Mouse (Mus musculus): ENCODE data around the gene Dohh. TPM values are rescaled to one million over a fixed set of nuclear protein-coding genes. Genes with fewer than 3 reads are reported as not detected.
A peak's percentile ranks its signal among the peaks of the same experiment; 100 is the strongest.

The Dohh gene
- polyA plus RNA-seq, 1 experiment from 2014 or later: 83.4 TPM

GRCm38 (mm10) chr10:81356352-81356990 lies 27.8 kb upstream of the Dohh start:
- peak overlapping the region; percentile 52 for H3K27ac ChIP-seq (ENCODE audit: low read length)
- no peaks in the 10 kb centered on the region for H3K9me3 ChIP-seq (replicated peaks; ENCODE audit: control insufficient read depth, low read length)
- H3K4me3 ChIP-seq (ENCODE audit: low read length): peak overlapping the region; percentile 63
- H3K27me3 ChIP-seq (ENCODE audit: control insufficient read depth, insufficient read depth, low read length): no peaks in the 10 kb centered on the region
- peak overlapping the region; percentile 62 for H3K9ac ChIP-seq (ENCODE audit: low read length)
- H3K4me2 ChIP-seq (ENCODE audit: low read depth, low read length): peak overlapping the region; percentile 83
- no peak for ATAC-seq (replicated peaks; ENCODE audit: extremely low read depth, insufficient read depth, low FRiP score)
- H3K4me1 ChIP-seq (ENCODE audit: control insufficient read depth, insufficient read depth, low read length): peaks cover 22% of the 10 kb centered on the region
- 57% methylated on average over 12 of the region's 12 CpGs for WGBS
- peaks cover 9% of the 10 kb centered on the region; the same call in 1 of the 2 replicates for H3K36me3 ChIP-seq (ENCODE audit: control insufficient read depth, insufficient read depth)

DNA sequence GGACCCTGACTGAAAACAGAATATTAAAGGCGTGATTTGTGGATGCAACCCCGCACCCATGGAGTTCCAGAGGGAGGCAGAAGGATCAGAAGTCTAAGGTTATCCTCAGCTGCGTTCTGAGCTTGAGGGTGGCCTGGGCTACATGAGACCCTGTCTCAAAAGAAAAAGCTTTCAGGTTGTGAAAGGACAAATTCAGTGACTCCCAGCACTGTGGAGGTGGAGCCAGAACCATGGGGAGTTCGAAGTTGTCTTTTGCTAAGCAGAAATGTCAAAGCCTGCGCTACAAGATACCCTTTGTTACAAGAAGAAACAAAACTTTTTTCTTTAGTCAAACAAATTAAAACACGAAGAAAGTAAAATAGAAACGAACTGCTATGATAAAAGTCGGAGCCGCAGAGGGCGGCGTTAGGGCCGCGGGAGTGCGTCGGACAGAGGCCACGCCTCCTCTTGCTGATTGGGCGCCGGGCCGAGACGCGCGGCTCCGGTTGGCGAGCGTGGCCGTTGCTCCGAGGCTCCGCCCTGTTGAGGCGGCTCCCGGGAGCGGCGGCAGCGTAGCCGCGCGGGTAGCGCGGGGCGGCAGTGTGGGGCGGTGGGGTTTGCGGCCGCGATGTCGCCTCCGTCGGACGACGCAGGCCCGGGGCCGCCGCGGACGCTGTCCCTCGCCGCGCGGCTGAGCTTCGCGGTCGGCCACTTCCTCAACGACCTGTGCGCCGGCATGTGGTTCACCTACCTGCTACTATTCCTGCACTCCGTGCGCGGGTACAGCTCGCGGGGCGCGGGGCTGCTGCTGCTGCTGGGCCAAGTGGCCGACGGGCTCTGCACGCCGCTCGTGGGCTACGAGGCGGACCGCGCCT lies 27.0 kb upstream of the Dohh start, which contains the start of gene Mfsd12:
TSS of gene Mfsd12 (plus strand) at position 501 of the 854 bp plus-strand sequence.
- peak within 1 kb of the TSS; percentile 79 for H3K9ac ChIP-seq (ENCODE audit: low read length)
- ATAC-seq (replicated peaks; ENCODE audit: extremely low read depth, insufficient read depth, low FRiP score): peak; percentile 87
- peaks cover 12% of the 10 kb centered on the region; the same call in 1 of the 2 replicates for H3K36me3 ChIP-seq (ENCODE audit: control insufficient read depth, insufficient read depth)
- peak within 1 kb of the TSS; percentile 52 for H3K27ac ChIP-seq (ENCODE audit: low read length)
- H3K4me3 ChIP-seq (ENCODE audit: low read length): peak within 1 kb of the TSS; percentile 63
- H3K27me3 ChIP-seq (ENCODE audit: control insufficient read depth, insufficient read depth, low read length): no peaks in the 10 kb centered on the region
- H3K9me3 ChIP-seq (replicated peaks; ENCODE audit: control insufficient read depth, low read length): no peaks in the 10 kb centered on the region
- H3K4me1 ChIP-seq (ENCODE audit: control insufficient read depth, insufficient read depth, low read length): peaks cover 22% of the 10 kb centered on the region
- WGBS: 2% methylated on average over 79 of the region's 79 CpGs
- H3K4me2 ChIP-seq (ENCODE audit: low read depth, low read length): peak within 1 kb of the TSS; percentile 83

DNA sequence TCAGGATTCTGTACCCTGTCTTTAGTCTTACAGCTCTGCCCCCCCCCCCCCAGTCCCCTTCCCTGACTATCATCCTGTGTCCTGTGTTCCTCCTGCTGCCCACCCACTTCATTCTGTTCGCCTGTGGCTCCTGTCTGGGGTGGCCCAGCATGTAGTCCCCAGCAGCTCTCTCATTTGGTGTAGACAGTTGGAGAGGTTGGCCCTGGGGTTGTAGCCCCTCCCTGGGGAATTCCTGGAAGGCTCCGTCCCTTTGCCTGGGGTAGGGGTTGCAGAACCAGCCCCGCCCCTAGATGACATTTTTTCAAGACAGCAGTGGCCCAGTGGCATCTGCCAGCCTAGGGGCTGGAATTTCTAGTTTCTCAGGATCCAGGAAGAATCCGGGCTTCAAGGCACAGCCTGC lies 26.0 kb upstream of the Dohh start:
- peaks cover 12% of the 10 kb centered on the region; the same call in 1 of the 2 replicates for H3K36me3 ChIP-seq (ENCODE audit: control insufficient read depth, insufficient read depth)
- H3K4me2 ChIP-seq (ENCODE audit: low read depth, low read length): peak overlapping the region; percentile 83
- WGBS: 28% methylated on average over 4 of the region's 4 CpGs
- peaks cover 31% of the 10 kb centered on the region for H3K4me1 ChIP-seq (ENCODE audit: control insufficient read depth, insufficient read depth, low read length)
- no peak for ATAC-seq (replicated peaks; ENCODE audit: extremely low read depth, insufficient read depth, low FRiP score)
- H3K27me3 ChIP-seq (ENCODE audit: control insufficient read depth, insufficient read depth, low read length): no peaks in the 10 kb centered on the region
- no peaks in the 10 kb centered on the region for H3K9me3 ChIP-seq (replicated peaks; ENCODE audit: control insufficient read depth, low read length)
- H3K9ac ChIP-seq (ENCODE audit: low read length): peak overlapping the region; percentile 79
- H3K4me3 ChIP-seq (ENCODE audit: low read length): peak overlapping the region; percentile 63
- H3K27ac ChIP-seq (ENCODE audit: low read length): peak overlapping the region; percentile 46

GRCm38 (mm10) chr10:81358841-81359240 lies 25.4 kb upstream of the Dohh start:
- peak overlapping the region; percentile 46 for H3K27ac ChIP-seq (ENCODE audit: low read length)
- H3K4me3 ChIP-seq (ENCODE audit: low read length): peak overlapping the region; percentile 63
- peak overlapping the region; percentile 79 for H3K9ac ChIP-seq (ENCODE audit: low read length)
- H3K4me2 ChIP-seq (ENCODE audit: low read depth, low read length): peak overlapping the region; percentile 83
- no peaks in the 10 kb centered on the region for H3K9me3 ChIP-seq (replicated peaks; ENCODE audit: control insufficient read depth, low read length)
- H3K4me1 ChIP-seq (ENCODE audit: control insufficient read depth, insufficient read depth, low read length): peaks cover 36% of the 10 kb centered on the region
- WGBS: 59% methylated on average over 1 of the region's 1 CpGs
- ATAC-seq (replicated peaks; ENCODE audit: extremely low read depth, insufficient read depth, low FRiP score): no peak
- H3K36me3 ChIP-seq (ENCODE audit: control insufficient read depth, insufficient read depth): peaks cover 12% of the 10 kb centered on the region; the same call in 1 of the 2 replicates
- no peaks in the 10 kb centered on the region for H3K27me3 ChIP-seq (ENCODE audit: control insufficient read depth, insufficient read depth, low read length)

GRCm38 (mm10) chr10:81360721-81361120 lies 23.5 kb upstream of the Dohh start:
- no peak for ATAC-seq (replicated peaks; ENCODE audit: extremely low read depth, insufficient read depth, low FRiP score)
- WGBS: 54% methylated on average over 8 of the region's 8 CpGs
- Histone ChIP-seq H3K27ac (ENCODE audit: low read length) (peak overlapping the region; percentile 38), H3K9ac (ENCODE audit: low read length) (0 out of 2 replicates have a peak overlapping the region, but pooled peaks have one; percentile 10), H3K9me3 (replicated peaks; ENCODE audit: control insufficient read depth, low read length) (no peaks in the 10 kb centered on the region), H3K4me1 (ENCODE audit: control insufficient read depth, insufficient read depth, low read length) (peaks cover 54% of the 10 kb centered on the region), H3K4me3 (ENCODE audit: low read length) (no peak overlapping the region), H3K36me3 (ENCODE audit: control insufficient read depth, insufficient read depth) (peaks cover 12% of the 10 kb centered on the region; the same call in 1 of the 2 replicates), H3K27me3 (ENCODE audit: control insufficient read depth, insufficient read depth, low read length) (no peaks in the 10 kb centered on the region), H3K4me2 (ENCODE audit: low read depth, low read length) (peak overlapping the region; percentile 17; the same call in 1 of the 2 replicates)

DNA sequence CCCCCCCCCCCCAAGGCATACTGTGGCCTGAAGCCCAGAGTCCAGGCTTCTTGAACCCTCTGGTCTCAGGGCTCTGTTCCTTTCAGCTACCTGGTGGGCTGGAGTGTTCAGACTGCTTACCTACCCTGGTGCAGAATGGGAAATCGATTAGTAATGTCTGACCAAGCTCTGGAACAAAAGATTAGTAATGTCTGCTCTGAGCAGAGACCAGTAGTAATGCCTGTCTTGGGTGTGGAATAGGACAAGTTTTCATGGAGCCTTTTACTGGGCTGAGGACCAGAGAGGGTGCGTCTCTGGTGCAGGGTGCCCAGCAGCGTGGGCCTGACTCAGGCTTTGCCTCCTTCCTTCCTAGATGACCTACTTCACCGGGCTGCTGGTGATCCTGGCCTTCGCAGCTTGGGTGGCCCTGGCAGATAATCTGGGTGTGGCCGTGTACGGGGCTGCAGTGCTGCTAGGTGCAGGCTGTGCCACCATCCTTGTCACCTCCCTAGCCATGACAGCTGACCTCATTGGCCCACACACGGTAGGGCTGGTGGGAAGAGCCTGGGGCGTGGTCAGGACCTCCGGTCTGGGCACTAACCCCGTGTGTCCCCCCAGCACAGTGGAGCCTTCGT lies 21.8 kb upstream of the Dohh start:
- WGBS: 46% methylated on average over 12 of the region's 12 CpGs
- no peaks in the 10 kb centered on the region for H3K9me3 ChIP-seq (replicated peaks; ENCODE audit: control insufficient read depth, low read length)
- peaks cover 20% of the 10 kb centered on the region for H3K36me3 ChIP-seq (ENCODE audit: control insufficient read depth, insufficient read depth)
- peaks cover 50% of the 10 kb centered on the region for H3K4me1 ChIP-seq (ENCODE audit: control insufficient read depth, insufficient read depth, low read length)
- H3K4me3 ChIP-seq (ENCODE audit: low read length): peak overlapping the region; percentile 26
- peak overlapping the region; percentile 70 for H3K9ac ChIP-seq (ENCODE audit: low read length)
- ATAC-seq (replicated peaks; ENCODE audit: extremely low read depth, insufficient read depth, low FRiP score): peak; percentile 18; the same call in 1 of the 2 replicates
- no peaks in the 10 kb centered on the region for H3K27me3 ChIP-seq (ENCODE audit: control insufficient read depth, insufficient read depth, low read length)
- peak overlapping the region; percentile 68 for H3K4me2 ChIP-seq (ENCODE audit: low read depth, low read length)
- peak overlapping the region; percentile 95 for H3K27ac ChIP-seq (ENCODE audit: low read length)

GRCm38 (mm10) chr10:81363436-81364346 lies 20.5 kb upstream of the Dohh start:
- Histone ChIP-seq H3K9ac (ENCODE audit: low read length) (peak overlapping the region; percentile 70), H3K4me3 (ENCODE audit: low read length) (peak overlapping the region; percentile 46), H3K4me1 (ENCODE audit: control insufficient read depth, insufficient read depth, low read length) (peaks cover 42% of the 10 kb centered on the region), H3K9me3 (replicated peaks; ENCODE audit: control insufficient read depth, low read length) (no peaks in the 10 kb centered on the region), H3K27ac (ENCODE audit: low read length) (peak overlapping the region; percentile 95), H3K4me2 (ENCODE audit: low read depth, low read length) (peak overlapping the region; percentile 68), H3K27me3 (ENCODE audit: control insufficient read depth, insufficient read depth, low read length) (no peaks in the 10 kb centered on the region), H3K36me3 (ENCODE audit: control insufficient read depth, insufficient read depth) (peaks cover 31% of the 10 kb centered on the region)
- peak; percentile 76 for ATAC-seq (replicated peaks; ENCODE audit: extremely low read depth, insufficient read depth, low FRiP score)
- WGBS: 12% methylated on average over 53 of the region's 54 CpGs

DNA sequence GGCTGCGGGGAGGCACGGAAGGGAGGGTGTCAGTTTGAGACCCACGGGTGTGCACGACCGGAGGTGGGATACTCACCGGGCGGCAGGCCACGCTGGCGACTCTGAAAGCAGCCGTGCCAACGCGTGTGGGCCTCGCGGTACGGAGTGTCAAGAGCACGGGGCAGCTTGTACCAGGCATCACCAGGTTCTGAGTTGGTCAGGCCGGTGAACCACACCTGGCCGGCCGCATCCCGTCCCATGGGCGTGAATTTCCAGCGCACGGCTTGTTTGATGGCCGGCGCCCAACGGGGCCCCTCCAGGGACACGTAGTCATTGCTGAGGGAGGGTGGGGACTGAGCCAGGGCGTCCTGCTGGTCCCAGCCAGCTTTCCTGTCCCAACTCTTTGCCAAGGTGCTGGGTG lies 19.6 kb upstream of the Dohh start:
- Histone ChIP-seq H3K36me3 (ENCODE audit: control insufficient read depth, insufficient read depth) (peaks cover 40% of the 10 kb centered on the region), H3K9me3 (replicated peaks; ENCODE audit: control insufficient read depth, low read length) (no peaks in the 10 kb centered on the region), H3K4me2 (ENCODE audit: low read depth, low read length) (peak overlapping the region; percentile 68), H3K9ac (ENCODE audit: low read length) (peak overlapping the region; percentile 70), H3K27me3 (ENCODE audit: control insufficient read depth, insufficient read depth, low read length) (no peaks in the 10 kb centered on the region), H3K4me3 (ENCODE audit: low read length) (peak overlapping the region; percentile 46), H3K4me1 (ENCODE audit: control insufficient read depth, insufficient read depth, low read length) (peaks cover 37% of the 10 kb centered on the region), H3K27ac (ENCODE audit: low read length) (0 out of 2 replicates have a peak overlapping the region, but pooled peaks have one; percentile 4)
- 17% methylated on average over 28 of the region's 28 CpGs for WGBS
- ATAC-seq (replicated peaks; ENCODE audit: extremely low read depth, insufficient read depth, low FRiP score): no peak
